Mouse (Mus musculus) stomach, postnatal 0 days (tissue): ENCODE results near the gene Ly6g6d.

Source experiments
- CTCF ChIP-seq: IDR thresholded peaks from 2 replicates; pipeline ENCODE4 v1.5.1; 2016; ENCODE audit warnings: antibody characterized with exemption, low read depth, mild to moderate bottlenecking, moderate library complexity
- EP300 ChIP-seq: optimal IDR thresholded peaks from 2 replicates; pipeline ENCODE3; 2016; ENCODE audit warnings: antibody characterized with exemption

- TF ChIP-seq CTCF (no peak), EP300 (no peak)
Measured at GRCm38 (mm10) chr17:35061299-35061698, 16.6 kb downstream of the Ly6g6d start.
